Mouse (Mus musculus) kidney, embryonic 15.5 days (tissue): ENCODE results near the gene Bach2. TPM values are rescaled to one million over a fixed set of nuclear protein-coding genes. Genes with fewer than 3 reads are reported as not detected.
A peak's percentile ranks its signal among the peaks of the same experiment; 100 is the strongest.

Source experiments
- ATAC-seq: fragments of 200-750 bp; cut with Nextera tagmentation; replicated peaks from 2 replicates; pipeline ENCODE4 v1.8.0; 2017; ENCODE audit warnings: moderate TSS enrichment; ENCODE audit not compliant: low FRiP score
- H3K27ac ChIP-seq: fragments of 300-500 bp; sonication (generic); 2 replicates; pipeline ENCODE4 v1.5.1; 2015; ENCODE audit warnings: mild to moderate bottlenecking, inconsistent platforms
- H3K27me3 ChIP-seq: fragments of 300-500 bp; sonication (generic); 2 replicates; pipeline ENCODE4 v1.6.1; 2015; ENCODE audit warnings: inconsistent platforms
- H3K36me3 ChIP-seq: fragments of 300-500 bp; sonication (generic); 2 replicates; pipeline ENCODE4 v1.6.1; 2015; ENCODE audit warnings: inconsistent platforms
- H3K4me1 ChIP-seq: fragments of 300-500 bp; sonication (generic); 2 replicates; pipeline ENCODE4 v1.6.1; 2015; ENCODE audit warnings: inconsistent platforms
- H3K4me2 ChIP-seq: fragments of 300-500 bp; sonication (generic); 2 replicates; pipeline ENCODE4 v1.6.1; 2015; ENCODE audit warnings: moderate library complexity, mild to moderate bottlenecking, inconsistent platforms
- H3K4me3 ChIP-seq: fragments of 300-500 bp; sonication (generic); replicated peaks from 2 replicates; pipeline ENCODE4 v1.5.1; 2015; ENCODE audit warnings: mild to moderate bottlenecking, inconsistent platforms
- H3K9ac ChIP-seq: fragments of 300-500 bp; sonication (generic); 2 replicates; pipeline ENCODE4 v1.6.1; 2015; ENCODE audit warnings: mild to moderate bottlenecking, inconsistent platforms
- H3K9me3 ChIP-seq: fragments of 300-500 bp; sonication (generic); replicated peaks from 2 replicates; pipeline ENCODE4 v1.6.1; 2016; ENCODE audit warnings: inconsistent platforms
- WGBS: fragments of 180-500 bp; shearing (Covaris S2); methylation state at CpG from one replicate; pipeline ENCODE4 v1.1.7; 2015; ENCODE audit warnings: mixed read lengths; 5-methylcytosine and 5-hydroxymethylcytosine counted together
- polyA plus RNA-seq: library from polyadenylated mRNA; unstranded; fragments of >200 nt; fragmentation: Nextera tagmentation; extraction: Ambion mirVana; gene quantifications from 2 replicates; pipeline ENCODE4 v1.2.1, GENCODE M21; 2015

Gene Bach2
- polyA plus RNA-seq, 1 experiment from 2014 or later = 8.8 TPM

DNA sequence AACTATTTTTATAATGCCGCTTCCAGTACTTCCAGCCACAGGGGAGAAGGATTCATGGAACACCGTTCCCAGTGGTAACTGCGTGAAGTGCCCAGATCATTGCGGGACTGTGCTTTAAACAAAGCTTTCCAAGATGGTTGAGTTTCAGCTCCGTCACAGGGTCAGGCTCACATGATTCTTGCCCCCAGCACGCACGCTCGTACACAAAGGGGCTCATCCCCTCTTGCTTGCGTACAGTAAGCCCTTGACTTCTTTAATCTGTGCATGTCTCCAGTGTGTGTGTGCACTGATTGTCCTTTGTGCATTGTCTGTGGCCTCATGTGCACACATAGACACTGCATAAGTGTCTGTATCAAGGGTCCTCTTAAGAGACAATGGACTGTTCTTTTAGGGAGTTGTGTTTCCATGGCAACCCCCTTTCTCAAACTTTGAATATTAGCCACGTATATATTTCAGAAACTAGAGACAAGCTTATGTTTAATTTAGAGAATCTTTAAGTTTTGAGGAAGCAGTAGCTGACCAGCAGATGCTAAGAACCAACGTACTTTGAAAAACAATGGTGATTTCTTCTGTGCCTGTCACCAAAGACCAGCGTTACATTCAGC is 119.5 kb downstream of the Bach2 start:
- ATAC-seq = no peak
- no peaks in the 10 kb centered on the region for H3K9me3 ChIP-seq
- no peaks in the 10 kb centered on the region for H3K27me3 ChIP-seq
- WGBS = 82% methylated on average over 12 of the region's 12 CpGs
- peaks cover 19% of the 10 kb centered on the region for H3K4me1 ChIP-seq
- no peak overlapping the region for H3K4me3 ChIP-seq
- H3K27ac ChIP-seq = peak overlapping the region; percentile 76; the same call in 1 of the 2 replicates
- no peaks in the 10 kb centered on the region for H3K36me3 ChIP-seq
- H3K4me2 ChIP-seq = no peak overlapping the region
- H3K9ac ChIP-seq = no peak overlapping the region

DNA sequence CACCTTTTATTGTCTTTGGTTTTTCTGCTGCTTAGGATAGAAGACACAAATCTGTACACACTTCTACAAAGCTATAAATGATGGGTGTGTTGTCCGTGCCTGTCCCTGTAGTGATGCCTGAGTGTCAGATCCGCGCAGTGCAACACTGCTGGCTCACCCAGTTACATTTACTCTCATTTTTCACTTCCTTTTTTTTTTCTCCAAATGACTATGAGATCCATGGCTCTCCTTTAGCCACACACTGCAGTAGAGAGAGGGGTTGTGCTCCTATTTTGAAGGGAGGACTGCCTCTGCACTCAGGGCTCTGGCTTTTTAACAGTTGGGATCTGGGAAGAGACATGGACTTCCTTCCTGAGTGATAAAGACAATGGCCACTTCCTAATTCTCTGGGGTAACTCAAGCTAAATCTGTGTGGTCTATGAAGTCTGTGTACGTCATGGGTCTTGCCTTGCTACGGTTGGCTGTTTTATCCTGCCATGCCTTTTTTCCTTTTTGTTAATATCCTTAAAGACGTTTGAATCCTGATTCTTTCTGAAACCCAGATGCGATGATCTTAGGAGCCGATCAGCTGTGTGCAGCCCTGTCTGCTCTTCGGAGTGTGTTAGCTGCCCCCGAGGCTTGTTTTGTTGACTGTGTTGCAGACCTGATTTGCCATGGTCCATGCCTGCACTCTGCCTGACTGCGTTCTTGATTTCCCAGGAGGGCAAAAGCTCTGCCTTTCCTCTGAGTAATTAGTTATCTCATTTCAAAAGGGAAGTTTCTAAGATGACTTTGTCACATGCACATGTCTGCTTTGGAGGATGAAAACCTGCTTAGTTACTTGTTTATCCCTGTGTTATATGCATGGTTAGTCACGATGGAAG is 120.2 kb downstream of the Bach2 start:
- peak overlapping the region; percentile 35 for H3K4me2 ChIP-seq
- H3K36me3 ChIP-seq = no peaks in the 10 kb centered on the region
- H3K27me3 ChIP-seq = no peaks in the 10 kb centered on the region
- peaks cover 22% of the 10 kb centered on the region for H3K4me1 ChIP-seq
- no peak for ATAC-seq
- 42% methylated on average over 12 of the region's 12 CpGs for WGBS
- H3K27ac ChIP-seq = peak overlapping the region; percentile 76
- no peak overlapping the region for H3K9ac ChIP-seq
- H3K4me3 ChIP-seq = no peak overlapping the region
- H3K9me3 ChIP-seq = no peaks in the 10 kb centered on the region

DNA sequence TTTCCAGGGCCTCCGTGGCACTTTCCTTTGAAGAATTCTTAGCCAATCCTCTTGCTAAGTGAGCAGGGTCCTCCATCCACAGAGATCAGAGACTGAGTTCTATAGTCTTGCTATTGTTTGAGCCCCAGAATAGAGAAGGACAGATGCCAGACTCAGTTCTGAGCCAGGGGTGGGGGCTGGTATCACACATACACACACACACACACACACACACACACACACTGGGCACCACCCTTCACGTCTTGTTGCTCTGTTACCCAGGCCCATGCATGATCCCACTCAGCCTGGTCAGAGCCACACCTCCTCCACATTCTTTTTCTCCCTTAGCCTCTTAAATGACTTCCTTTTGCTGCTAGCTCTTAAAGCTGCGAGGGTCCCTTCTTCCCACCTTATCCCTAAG is 121.0 kb downstream of the Bach2 start:
- WGBS = 49% methylated on average over 3 of the region's 3 CpGs
- H3K27me3 ChIP-seq = no peaks in the 10 kb centered on the region
- H3K9ac ChIP-seq = no peak overlapping the region
- no peaks in the 10 kb centered on the region for H3K36me3 ChIP-seq
- ATAC-seq = no peak
- H3K27ac ChIP-seq = peak overlapping the region; percentile 76
- H3K4me3 ChIP-seq = no peak overlapping the region
- H3K4me2 ChIP-seq = no peak overlapping the region
- H3K4me1 ChIP-seq = peaks cover 22% of the 10 kb centered on the region
- H3K9me3 ChIP-seq = no peaks in the 10 kb centered on the region

DNA sequence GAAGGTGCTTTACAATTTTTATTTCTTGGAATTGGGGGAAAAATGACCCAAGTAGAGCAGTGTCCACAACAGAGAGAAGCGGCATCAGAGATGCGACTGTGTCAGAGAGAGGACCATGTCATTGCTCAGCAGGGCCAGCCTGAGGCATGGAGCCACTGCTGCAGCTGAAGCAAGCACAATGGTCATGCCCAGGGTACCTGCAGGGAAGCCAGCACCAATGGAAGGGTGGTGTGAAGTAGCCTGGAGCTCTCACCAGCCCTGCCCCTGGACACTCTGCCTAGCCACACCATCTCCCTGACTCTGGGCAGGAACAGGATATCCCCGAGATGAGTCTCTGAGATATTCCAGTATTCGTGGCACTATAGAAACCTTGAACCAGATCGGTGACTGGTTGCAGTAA is 121.9 kb downstream of the Bach2 start:
- Histone ChIP-seq H3K27me3 (no peaks in the 10 kb centered on the region), H3K9ac (no peak overlapping the region), H3K4me1 (peaks cover 25% of the 10 kb centered on the region), H3K27ac (no peak overlapping the region), H3K36me3 (no peaks in the 10 kb centered on the region), H3K4me2 (no peak overlapping the region), H3K4me3 (no peak overlapping the region), H3K9me3 (no peaks in the 10 kb centered on the region)
- no peak for ATAC-seq
- WGBS = 89% methylated on average over 5 of the region's 5 CpGs

DNA sequence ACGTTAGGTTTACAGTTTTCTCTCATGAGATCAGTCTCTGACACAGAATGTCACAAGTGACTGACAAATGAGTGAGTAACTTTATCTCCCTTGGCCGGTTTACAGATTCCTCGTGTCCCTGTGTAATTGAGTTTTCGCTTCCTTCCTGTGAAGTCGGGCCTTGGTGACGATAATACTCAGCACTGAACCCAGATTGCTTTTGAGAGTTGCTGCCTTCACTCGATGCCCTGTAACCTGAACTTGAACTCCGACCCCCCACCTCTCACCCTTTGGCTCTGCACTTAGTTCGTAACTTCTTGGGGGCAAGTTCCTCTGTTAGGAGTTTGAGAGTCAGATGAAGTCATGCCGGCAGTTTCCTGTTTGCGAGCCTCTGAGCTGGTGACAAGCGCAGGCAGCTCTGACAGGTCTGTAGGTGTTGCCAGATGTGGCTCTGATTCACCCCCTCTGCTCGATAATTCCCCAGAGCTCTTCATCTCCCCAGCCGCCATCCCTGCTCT is 124.9 kb downstream of the Bach2 start:
- no peaks in the 10 kb centered on the region for H3K27me3 ChIP-seq
- no peak overlapping the region for H3K4me3 ChIP-seq
- no peak overlapping the region for H3K9ac ChIP-seq
- no peaks in the 10 kb centered on the region for H3K36me3 ChIP-seq
- no peak overlapping the region for H3K4me2 ChIP-seq
- H3K4me1 ChIP-seq = peaks cover 23% of the 10 kb centered on the region
- no peaks in the 10 kb centered on the region for H3K9me3 ChIP-seq
- WGBS = 43% methylated on average over 14 of the region's 14 CpGs
- no peak overlapping the region for H3K27ac ChIP-seq
- no peak for ATAC-seq

DNA sequence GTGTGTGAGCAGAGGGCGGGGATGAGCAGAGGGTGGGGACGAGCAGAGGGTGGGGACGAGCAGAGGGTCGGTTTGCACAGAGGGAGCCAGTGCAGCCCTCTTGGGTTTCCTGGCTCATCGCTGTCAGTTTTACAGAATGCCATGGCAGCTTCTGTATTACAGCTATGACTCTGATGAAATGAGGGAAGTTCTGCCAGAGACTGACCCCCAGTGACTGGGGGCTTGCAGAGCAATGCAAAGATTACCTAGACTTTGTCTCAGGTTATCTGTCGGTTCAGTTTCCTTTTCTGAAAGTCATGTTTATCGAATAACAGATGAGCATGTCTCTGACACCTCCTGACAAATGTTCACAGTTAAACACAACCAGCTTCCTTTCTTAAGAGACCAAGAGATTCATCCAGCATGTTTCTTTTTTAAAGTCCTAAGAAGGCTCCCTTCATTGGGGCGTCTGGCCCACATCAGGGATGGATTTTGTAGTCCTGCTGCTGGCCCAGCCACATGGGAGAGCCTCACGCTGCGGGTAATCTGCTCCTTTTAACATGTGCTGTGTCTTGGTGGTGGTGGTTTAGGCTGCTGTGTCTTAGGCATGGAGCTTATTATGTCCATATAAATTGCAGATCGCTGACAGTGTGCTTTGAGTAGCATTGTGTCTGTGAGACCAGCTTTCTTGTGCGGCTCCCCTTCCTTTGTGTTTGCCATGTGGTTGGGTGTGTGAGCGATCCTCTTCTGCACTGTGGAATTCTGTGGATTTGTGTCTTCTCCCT is 126.7 kb downstream of the Bach2 start:
- no peak overlapping the region for H3K4me3 ChIP-seq
- H3K9me3 ChIP-seq = no peaks in the 10 kb centered on the region
- no peak for ATAC-seq
- 56% methylated on average over 13 of the region's 13 CpGs for WGBS
- no peak overlapping the region for H3K9ac ChIP-seq
- H3K27ac ChIP-seq = no peak overlapping the region
- H3K36me3 ChIP-seq = no peaks in the 10 kb centered on the region
- no peaks in the 10 kb centered on the region for H3K27me3 ChIP-seq
- peaks cover 10% of the 10 kb centered on the region for H3K4me1 ChIP-seq
- H3K4me2 ChIP-seq = no peak overlapping the region

DNA sequence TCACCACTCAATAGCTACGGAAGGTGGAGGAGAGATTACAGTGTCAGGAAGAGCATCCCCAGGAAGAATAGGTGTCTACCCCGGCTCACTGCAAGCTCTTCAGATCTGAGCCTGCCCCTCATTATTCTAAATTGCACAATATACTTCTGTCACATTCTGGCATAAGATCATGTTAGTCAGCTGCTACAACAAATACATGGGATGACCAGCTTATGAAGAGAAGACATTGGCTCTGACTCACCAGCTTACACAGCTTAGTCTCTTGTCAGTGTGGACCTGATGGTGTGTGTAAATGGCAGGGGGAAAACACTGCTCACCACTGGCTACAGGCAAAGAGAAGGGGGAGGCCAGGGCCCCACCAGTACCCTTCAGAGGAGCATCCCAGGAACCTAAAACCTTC is 127.6 kb downstream of the Bach2 start:
- no peak overlapping the region for H3K9ac ChIP-seq
- no peak overlapping the region for H3K4me3 ChIP-seq
- no peak overlapping the region for H3K27ac ChIP-seq
- H3K9me3 ChIP-seq = no peaks in the 10 kb centered on the region
- H3K4me2 ChIP-seq = no peak overlapping the region
- H3K36me3 ChIP-seq = no peaks in the 10 kb centered on the region
- H3K4me1 ChIP-seq = peaks cover 10% of the 10 kb centered on the region
- no peaks in the 10 kb centered on the region for H3K27me3 ChIP-seq
- WGBS = 82% methylated on average over 2 of the region's 2 CpGs
- no peak for ATAC-seq

DNA sequence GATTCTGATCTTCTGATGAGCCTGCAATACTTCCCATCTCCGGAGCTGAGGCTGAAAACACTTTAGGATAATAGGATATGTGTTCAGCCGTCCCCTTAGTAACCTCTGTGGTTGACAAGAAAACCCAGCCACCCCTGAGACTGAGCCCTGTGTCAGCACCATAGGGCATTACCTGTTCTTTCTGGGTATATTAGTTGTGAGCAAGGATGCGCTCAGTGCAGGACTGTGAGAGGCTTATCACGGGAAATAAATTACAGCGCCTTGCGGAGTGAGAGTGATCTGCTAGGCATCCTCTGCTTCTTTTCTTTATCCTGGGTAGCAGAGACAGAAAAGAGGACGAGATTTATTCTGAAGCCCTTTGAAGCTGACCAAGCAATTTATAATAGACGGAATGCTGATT is 129.7 kb downstream of the Bach2 start:
- WGBS = 58% methylated on average over 8 of the region's 8 CpGs
- Histone ChIP-seq H3K36me3 (no peaks in the 10 kb centered on the region), H3K27me3 (no peaks in the 10 kb centered on the region), H3K9me3 (no peaks in the 10 kb centered on the region), H3K4me1 (peaks cover 14% of the 10 kb centered on the region), H3K4me3 (no peak overlapping the region), H3K27ac (no peak overlapping the region), H3K9ac (no peak overlapping the region), H3K4me2 (no peak overlapping the region)
- ATAC-seq = 0 out of 2 replicates have a peak, but pooled peaks have one; percentile 25

DNA sequence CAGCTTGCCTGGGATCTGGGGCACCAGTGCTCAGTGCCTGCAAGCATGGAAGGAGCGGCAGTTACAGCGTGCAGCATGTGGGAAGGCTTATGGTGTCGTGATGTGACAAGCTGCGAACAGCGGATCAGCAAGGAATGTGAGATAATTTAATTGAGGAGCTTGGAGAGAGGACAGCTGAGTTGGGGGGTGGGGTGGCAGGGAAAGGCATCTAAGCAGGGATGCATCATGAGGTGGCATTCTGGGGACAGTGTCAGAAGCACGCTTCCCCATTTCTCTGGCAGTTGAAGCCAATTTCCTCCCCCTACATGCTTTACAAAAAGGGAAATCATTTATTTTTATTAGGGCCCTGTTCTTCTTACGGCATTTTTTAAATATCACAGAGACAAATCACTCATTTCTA is 134.5 kb downstream of the Bach2 start:
- 53% methylated on average over 7 of the region's 7 CpGs for WGBS
- Histone ChIP-seq H3K36me3 (no peaks in the 10 kb centered on the region), H3K27ac (peak overlapping the region; percentile 37; the same call in 1 of the 2 replicates), H3K4me3 (no peak overlapping the region), H3K9ac (no peak overlapping the region), H3K4me1 (peaks cover 8% of the 10 kb centered on the region; the same call in 1 of the 2 replicates), H3K27me3 (no peaks in the 10 kb centered on the region), H3K9me3 (no peaks in the 10 kb centered on the region), H3K4me2 (0 out of 2 replicates have a peak overlapping the region, but pooled peaks have one; percentile 14)
- 0 out of 2 replicates have a peak, but pooled peaks have one; percentile 27 for ATAC-seq

DNA sequence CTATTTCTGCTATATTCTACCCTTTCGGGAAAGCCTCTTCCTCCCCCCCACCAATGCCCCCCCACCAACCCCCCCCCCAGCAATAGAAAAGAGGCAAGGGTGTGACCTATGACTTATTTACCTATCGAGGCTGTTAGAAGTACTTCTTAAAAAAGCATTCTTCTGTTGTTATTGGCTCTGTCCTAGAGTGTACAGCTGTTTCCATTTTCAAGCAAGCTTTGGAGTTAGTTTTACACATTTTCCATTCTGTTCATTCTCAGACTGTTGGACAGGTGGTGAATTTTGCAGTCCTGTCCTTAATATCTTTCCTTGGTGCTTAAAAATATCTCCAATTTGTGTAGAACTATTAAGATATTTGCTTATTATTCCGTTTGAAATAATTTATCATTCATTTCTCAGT is 134.9 kb downstream of the Bach2 start:
- Histone ChIP-seq H3K4me3 (no peak overlapping the region), H3K27ac (no peak overlapping the region), H3K27me3 (no peaks in the 10 kb centered on the region), H3K9ac (no peak overlapping the region), H3K4me1 (peaks cover 8% of the 10 kb centered on the region; the same call in 1 of the 2 replicates), H3K4me2 (no peak overlapping the region), H3K9me3 (no peaks in the 10 kb centered on the region), H3K36me3 (no peaks in the 10 kb centered on the region)
- peak; percentile 39; the same call in 1 of the 2 replicates for ATAC-seq
- WGBS = 49% methylated on average over 3 of the region's 3 CpGs

DNA sequence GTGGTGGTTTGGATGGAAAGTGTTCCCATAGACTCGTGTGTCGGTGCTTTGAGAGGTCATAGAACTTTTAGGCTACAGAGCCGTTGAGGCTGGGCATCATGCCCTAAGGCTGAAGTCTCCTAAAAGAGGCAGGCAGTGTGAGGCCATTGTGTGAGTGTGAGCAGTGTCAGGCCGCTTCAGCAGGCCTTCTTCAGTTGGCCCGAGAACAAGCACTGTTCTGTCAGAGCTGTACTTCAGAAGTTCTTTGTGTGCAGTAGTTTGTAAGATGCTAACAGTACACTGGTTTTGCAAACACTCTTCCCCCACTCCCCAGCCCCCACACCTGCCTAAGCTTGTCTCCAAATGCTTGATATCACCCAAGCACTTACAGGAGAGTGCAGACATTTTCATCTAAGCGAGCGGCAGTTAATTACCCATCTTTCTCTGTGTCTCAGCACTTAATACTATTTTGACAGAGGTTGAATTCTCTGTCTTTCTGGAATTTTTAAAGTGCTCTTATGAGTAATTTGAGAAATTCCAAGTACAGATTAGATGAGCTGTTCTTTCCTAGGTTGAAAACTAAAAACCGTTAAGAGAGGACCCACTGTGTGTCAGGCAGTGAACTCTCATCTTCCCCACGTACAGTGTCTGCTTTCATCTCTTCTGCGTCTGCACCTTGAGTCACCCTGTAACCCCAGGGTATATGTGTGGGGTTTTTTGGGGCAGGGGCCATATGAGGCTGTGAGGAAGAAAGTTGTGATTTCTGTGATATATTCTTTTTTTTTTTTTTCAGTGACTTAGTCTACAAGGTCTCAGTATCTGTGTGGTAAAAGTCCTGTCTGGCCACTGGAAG is 136.4 kb downstream of the Bach2 start:
- H3K27me3 ChIP-seq = no peaks in the 10 kb centered on the region
- H3K9ac ChIP-seq = no peak overlapping the region
- ATAC-seq = no peak
- H3K4me1 ChIP-seq = peaks cover 8% of the 10 kb centered on the region; the same call in 1 of the 2 replicates
- H3K36me3 ChIP-seq = no peaks in the 10 kb centered on the region
- no peak overlapping the region for H3K4me2 ChIP-seq
- no peak overlapping the region for H3K4me3 ChIP-seq
- H3K27ac ChIP-seq = no peak overlapping the region
- H3K9me3 ChIP-seq = no peaks in the 10 kb centered on the region
- WGBS = 83% methylated on average over 10 of the region's 10 CpGs
